Mouse (Mus musculus) urinary bladder, postnatal 14 days (tissue): ENCODE data around the gene Ppil6.
A peak's percentile ranks its signal among the peaks of the same experiment; 100 is the strongest.

Experiments used
- DNase-seq: peaks from one replicate; pipeline ENCODE4 v3.0.0; 2021; ENCODE audit warnings: low spot score

Gene Ppil6

DNA sequence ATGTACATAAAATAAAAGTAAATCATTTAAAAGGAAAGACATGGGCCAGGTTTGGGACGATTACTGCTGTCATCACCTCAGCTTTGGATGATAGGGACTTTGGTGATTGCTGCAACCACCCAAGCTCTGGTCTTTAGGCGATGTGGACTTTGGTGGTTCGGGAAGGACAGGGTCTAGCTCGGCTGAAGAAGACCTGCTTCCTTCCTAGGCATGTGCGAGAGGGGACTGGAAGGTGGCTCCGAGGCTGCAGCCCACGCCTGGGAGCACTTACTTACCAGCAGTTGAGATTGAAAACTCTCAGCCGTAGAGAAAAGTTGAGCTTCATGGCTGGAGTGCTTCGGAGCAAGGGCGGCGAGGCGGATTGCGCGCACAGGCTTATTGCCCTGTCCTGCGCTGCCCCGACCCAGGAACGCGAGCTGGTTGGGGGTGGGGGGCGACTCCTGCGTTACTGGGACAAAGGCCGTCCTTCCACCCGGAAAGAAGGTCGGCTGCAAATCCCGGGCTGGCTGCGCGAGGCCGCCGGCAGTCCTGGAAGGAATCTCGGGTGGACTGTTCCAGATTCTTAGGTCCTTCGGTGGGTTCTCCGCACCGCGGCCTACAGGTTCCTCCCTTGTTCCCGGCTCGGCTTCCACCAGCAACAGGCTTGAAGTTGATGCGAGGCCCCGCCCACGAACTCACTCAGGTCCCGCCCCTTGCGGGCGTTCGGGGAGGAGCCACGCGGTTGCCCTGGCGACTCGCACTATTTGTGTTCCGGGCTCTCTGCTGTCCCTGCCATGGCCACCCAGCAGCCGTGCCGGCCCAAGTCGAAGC is at the start of gene Ppil6, which contains the start of gene Smpd2:
TSS of gene Ppil6 (plus strand) at position 732 of the 810 bp plus-strand sequence.
TSS of gene Smpd2 (minus strand) at position 662 of the 810 bp plus-strand sequence.
- peak; percentile 96 for DNase-seq

GRCm38 (mm10) chr10:41448216-41448615 is 42.0 kb upstream of the Ppil6 start:
- no peak for DNase-seq

DNA sequence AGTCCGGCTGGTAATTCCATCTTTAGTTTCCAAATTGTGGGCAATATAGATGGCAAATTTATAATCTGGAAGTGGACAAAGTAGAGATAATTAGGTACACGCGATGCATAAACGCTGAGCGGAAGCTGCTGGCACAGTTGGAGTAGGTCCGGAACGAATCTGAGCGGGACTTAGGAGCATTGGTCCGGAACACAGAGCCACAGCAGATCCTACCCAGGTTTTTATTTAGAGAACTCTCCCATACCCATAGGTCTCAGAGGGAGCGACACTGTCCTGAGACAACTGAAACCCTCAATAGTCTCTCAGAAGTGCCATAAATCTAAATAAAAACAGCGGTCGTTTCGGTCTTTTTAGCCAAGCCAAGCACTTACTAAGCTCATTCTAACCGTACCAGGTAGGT is 40.6 kb upstream of the Ppil6 start:
- DNase-seq = peak; percentile 26

GRCm38 (mm10) chr10:41450137-41450670 is 40.0 kb upstream of the Ppil6 start, which contains the start of gene Zbtb24:
TSS of gene Zbtb24 (plus strand) at chr10:41450383.
- peak; percentile 95 for DNase-seq

DNA sequence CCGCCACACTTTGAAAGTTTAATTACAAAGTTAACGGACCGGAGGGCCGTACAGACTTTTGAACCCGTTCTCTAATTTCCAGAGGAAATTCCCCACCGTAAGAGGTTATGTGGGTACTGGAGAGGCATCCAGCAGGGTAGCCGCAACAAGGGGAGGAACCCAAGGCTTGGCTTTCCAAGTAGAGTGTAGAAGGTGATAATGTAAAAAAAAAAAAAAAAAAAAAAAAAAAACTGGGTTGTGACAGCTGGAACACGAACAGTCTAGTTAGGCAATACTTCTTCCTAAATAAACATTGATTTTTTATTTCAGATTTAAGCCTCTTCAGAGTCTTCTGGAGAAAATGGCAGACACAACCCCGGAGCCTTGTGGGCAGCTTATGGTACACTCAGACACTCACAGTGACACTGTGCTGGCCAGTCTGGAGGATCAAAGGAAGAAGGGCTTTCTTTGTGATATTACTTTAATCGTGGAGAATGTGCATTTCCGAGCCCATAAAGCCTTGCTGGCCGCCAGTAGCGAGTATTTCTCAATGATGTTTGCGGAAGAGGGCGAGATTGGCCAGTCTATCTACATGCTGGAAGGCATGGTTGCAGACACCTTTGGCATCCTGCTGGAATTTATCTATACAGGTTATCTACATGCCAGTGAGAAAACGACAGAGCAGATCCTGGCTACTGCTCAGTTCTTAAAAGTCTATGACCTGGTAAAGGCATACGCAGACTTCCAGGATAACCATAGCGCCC is 39.3 kb upstream of the Ppil6 start:
- no peak for DNase-seq

DNA sequence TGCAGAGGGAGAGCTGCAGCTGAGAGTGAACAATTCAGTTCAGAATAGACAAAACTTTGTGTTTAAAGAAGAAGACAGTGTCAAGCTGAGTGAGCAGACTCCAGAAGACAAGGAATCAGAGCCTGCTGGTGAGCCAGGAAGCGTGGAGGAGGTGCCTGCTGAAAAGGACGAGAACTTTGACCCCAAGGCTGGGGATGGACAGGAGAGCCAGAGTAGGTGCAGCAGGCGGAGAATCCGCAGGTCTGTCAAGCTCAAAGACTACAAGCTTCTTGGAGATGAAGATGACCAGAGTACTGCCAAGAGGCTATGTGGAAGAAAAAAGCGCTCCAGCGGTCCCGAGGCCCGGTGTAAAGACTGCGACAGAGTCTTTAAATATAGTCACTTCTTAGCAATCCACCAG is 38.6 kb upstream of the Ppil6 start:
- no peak for DNase-seq

DNA sequence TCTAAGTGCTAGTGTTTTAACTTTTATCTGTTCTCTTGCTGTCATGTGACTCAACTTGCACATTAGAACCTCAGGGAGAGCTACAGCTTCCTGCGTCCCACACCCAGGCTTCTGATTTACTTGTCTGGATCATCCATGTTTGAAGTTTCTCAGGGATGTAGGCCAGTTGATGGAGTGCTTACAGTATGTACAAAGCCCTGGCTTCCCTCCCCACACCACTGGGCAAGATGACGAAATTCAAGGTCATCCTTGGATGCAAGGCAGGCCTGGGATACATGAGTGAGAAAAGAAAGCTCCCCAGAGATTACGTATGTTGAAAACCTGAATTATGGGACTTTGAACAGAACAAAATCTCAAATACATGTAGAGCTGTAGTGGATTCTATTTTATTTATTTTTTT is 37.4 kb upstream of the Ppil6 start:
- no peak for DNase-seq

DNA sequence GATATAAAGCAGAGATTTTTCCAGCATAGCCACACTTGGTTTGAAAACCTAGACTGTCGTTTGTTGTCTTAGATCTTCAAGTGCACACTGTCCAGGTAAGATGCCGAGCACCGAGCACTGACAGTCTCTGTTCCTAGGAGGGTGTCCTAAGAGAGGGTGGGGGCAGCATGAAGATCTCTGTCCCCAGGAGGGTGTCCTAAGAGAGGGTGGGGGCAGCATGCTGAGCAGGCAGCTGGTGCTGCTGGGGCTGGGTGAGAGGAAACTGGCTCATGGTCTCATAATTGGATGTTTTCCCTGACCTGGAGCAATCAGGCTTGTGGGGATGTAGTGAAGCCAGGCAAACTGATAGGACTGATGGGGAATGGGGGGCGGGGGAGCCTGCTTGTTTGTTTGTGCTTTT is 30.2 kb upstream of the Ppil6 start:
- no peak for DNase-seq

DNA sequence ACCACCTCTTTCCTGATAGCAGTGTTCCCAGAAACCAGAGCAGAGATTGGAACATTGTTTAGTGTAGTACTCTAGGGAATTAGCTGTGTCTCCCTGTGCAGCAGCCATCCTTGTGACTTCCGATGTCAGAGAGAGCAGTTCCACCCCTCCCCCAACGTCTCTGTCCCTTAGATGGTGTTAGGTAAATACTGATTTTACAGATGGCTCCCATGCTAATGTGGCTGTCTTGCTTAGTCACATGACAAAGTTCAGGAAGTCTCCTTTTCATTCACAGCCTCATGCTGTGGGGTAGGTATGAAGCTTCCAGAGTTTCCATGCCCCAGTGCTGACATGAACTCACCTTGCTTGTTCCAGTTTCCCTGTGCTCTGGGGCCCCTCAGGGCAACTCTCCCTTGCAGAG is 29.7 kb upstream of the Ppil6 start:
- DNase-seq = no peak

- DNase-seq = no peak
Observed at GRCm38 (mm10) chr10:41461057-41461722, 29.0 kb upstream of the Ppil6 start.

- DNase-seq = no peak
Observed at GRCm38 (mm10) chr10:41464401-41464955, 25.8 kb upstream of the Ppil6 start.

GRCm38 (mm10) chr10:41467325-41467724 is 22.9 kb upstream of the Ppil6 start:
- DNase-seq = no peak

GRCm38 (mm10) chr10:41470693-41471092 is 19.5 kb upstream of the Ppil6 start:
- DNase-seq = no peak

DNA sequence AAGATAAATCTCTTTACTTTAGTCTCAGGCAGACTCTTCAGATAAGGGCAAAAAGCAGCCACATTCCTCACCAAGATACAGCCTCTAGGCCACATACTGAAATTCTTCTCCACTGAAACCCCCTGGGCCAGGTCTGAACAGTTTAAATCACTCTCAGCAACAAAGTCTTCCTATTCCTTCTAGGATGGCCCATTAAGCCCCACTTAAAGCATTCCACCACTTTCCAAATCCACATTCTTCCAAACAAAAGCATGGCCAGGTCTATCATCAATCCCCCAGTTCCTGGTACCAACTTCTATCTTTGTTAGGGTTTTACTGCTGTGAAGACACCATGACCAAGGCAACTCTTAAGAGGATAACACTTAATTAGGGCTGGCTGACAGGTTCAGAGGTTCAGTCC is 17.7 kb upstream of the Ppil6 start:
- DNase-seq = no peak

- DNase-seq = no peak
Observed at GRCm38 (mm10) chr10:41472962-41473481, 17.2 kb upstream of the Ppil6 start.

DNA sequence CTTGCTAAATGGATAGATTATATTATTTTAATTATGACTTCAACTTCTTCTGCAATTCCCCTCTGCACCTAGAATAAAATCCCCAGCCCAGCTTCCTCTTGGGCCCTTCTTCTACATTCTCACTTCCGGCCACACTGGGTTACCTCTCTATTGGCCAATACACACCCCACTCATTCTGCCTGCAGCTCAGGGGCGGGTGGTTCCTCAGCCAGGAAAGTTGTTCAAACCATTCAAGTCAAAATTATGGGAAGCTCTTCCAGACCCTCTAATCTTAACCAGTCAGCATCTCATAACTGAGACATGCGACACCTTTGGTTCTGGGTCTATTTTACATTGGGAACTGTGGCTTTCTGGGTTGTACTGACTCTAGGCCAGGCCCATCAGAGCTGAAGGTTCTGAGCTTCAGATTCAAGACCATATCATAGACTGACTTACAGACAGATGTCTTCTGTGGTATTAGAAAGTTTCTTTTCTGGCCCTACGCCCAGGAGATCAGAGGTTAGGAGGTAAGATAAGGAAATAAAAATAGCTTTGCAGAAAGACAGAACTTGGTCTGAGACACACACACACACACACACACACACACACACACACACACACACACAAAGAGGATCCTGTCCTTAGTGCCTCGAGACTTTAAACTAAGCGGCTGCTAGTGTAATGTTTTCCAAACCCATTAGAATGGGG is 16.3 kb upstream of the Ppil6 start:
- DNase-seq = peak; percentile 36

- DNase-seq = no peak
Observed at GRCm38 (mm10) chr10:41474981-41475391, 15.3 kb upstream of the Ppil6 start.

GRCm38 (mm10) chr10:41476171-41477017 is 13.8 kb upstream of the Ppil6 start, which contains the start of gene Mical1:
TSS of gene Mical1 (plus strand) at chr10:41476314.
- DNase-seq = peak; percentile 66

DNA sequence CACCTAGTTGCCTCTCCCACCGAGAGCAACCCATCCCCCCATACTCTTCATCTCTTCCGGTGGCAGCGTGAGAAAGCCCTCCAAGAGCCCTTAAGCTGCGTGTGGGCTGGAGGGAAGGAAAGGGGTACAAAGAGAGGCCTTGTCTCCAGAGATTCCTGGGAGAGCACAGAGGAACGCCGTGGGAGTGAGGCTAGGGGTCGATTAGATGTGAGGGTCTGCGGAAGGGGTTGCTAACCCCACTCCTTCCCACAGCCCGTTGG is 13.3 kb upstream of the Ppil6 start:
- DNase-seq = no peak
